Mouse (Mus musculus) gastrocnemius, adult 8-10 months (tissue): ENCODE results near the gene Mtss1l. TPM values are rescaled to one million over a fixed set of nuclear protein-coding genes. Genes with fewer than 3 reads are reported as not detected.

Experiments
- DNase-seq, 2 experiments: peaks; one replicate each; pipeline ENCODE4 v3.0.0; 2022; ENCODE audit warnings: low spot score in 2 of 2
- total RNA-seq, 4 experiments: library from RNA; stranded (reverse); gene quantifications; 2 replicates each; pipeline ENCODE4 v1.2.4; 2022

Mtss1l gene
- total RNA-seq, 4 experiments from 2014 or later: 120 to 134 (median 124) TPM

DNA sequence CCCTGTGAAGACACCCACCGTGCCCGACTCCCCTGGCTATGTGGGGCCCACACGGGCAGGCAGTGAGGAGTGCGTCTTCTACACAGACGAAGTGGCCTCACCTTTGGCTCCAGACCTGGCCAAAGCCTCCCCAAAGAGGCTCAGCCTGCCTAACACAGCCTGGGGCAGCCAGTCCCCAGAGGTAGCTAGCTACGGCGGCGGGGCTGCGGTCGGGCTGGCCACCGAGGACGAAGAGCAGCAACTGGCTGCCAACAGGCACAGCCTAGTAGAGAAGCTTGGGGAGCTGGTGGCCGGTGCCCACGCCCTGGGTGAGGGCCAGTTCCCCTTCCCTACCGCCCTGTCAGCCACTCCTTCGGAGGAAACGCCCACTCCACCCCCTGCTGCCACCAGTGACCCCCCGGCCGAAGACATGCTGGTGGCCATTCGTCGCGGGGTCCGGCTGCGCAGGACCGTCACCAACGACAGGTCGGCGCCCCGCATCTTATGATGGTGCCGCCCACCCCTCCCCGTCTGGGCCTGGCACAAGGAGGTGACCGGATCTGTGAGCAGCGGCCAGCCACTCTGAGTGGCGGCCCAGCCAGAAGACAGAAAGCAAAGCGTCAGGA lies 17.4 kb downstream of the Mtss1l start:
- no peak for DNase-seq

DNA sequence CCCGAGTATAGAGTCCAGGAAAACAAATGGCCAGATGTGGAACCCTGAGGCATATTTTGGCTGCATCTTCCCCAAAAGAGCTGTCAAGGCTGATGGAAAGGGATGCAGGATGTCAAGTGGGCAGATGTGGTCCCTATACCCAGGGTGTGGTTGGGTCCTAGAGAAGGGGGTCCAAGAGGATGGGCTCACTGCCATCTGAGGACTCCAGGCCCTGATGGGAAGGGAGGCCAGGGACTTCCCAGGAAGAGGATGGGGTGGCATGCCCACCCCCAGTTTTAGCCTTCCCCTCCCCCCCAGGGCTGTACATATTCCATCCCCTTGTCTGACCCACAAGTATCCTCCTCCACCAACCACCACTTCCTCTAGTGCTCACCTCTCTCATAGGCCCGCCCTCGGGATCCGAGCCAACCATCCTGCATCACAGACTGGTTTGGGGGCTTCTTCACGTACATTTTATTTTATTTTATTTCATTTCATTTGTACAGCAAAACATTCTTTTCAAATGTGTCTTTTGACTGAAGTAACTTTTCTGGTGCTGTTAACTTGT lies 19.4 kb downstream of the Mtss1l start:
- no peak for DNase-seq

DNA sequence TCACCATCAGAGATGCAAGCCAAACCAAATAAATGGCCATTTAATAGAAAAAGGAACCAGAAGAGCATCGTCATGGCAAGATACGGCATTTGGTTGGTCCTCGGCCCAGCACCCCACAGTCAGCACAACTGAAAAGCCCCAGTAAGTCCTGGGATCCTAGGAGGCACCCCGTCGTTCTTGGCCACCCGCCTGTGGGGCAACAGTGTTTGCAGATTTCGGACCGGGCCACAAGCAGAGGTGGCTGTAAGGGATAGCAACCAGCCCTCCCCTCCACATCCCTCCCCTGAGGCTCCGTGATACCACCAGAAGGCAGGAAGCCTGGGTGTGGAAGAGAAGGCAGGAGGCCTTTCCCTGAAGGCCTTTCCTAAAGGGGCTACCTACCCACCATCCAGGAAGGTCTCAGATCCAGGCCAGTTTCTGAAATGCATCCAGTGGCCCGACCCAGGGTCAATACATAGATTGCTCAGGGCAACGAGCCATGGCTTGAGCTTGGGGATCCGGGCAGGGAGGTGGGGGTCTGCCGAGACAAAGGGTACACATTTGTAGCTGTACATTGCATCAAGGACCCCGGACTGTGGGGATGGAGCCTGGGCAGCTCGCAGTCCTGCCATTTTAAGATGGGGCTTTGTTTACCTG lies 20.7 kb downstream of the Mtss1l start:
- DNase-seq: no peak

GRCm38 (mm10) chr8:110742452-110742818 lies 21.2 kb downstream of the Mtss1l start:
- no peak for DNase-seq

- DNase-seq: no peak
Measured at GRCm38 (mm10) chr8:110745162-110745561, 23.9 kb downstream of the Mtss1l start.

DNA sequence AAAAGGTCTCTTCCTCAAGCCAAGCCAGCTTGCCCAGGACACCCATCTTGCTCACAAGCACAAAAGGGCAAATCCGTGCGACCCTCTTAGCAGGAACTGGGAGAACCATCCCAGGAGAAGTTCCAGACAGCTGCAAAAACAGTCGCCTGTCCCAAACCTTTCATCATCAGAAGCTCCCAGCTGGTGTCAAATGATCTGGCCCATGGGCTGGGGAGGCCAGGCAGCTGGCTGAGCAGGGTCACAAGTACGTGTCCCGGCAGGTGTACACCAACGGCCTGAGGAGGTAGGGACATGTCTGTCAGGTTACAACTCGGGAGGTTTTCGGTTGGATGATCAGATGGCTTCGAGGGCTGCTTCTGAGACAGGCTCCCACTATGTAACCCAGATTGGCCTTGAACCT lies 25.4 kb downstream of the Mtss1l start:
- no peak for DNase-seq

DNA sequence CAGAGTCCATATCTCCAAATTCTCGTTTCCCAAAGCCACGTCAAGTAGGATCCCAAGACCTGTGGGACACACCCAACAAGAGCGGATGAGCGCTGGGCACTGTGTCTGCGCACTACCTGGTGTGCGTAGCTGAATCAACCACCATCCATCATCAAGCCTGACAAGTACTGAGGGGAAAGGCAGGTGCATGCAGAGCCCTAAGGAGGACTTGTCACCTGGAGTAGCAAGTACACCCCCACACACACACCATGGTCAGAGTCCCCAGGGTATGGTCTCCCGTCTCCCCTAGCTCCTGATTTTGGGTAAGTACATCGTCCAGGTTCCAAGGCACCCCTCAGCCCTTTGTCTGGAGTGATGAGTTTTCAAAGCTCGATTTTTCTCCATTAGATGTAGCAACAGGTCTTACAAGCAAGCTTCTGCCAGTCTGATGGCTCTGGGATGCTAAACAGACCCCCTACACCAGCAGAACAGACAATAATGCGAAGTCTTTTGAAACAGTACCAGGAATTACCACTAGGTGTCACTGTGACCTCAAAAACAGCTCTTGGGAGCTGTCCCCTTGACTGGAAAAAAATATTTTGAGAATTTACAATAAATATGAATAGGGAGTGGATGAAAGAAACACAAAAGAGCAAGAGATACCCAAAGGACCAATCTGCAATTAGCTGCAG lies 28.4 kb downstream of the Mtss1l start:
- DNase-seq: no peak

DNA sequence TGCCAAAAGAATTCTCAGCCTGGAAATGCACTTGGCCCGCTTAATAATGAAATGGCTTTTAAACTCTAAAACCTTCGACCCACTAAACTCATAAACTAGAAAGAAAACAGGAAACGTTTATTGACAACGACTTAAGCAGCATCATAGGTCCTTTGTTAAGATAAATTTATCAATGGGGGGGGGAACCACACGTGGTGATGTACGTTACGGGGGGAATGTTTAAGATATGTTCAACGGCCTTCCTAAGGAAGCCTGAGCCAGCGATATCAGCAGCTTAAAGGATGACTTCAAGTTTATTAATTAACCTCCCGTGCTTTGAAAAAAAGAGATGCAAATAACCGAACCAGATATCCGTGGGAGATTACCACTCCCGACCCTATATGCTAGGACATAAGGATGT lies 29.0 kb downstream of the Mtss1l start:
- DNase-seq: no peak

DNA sequence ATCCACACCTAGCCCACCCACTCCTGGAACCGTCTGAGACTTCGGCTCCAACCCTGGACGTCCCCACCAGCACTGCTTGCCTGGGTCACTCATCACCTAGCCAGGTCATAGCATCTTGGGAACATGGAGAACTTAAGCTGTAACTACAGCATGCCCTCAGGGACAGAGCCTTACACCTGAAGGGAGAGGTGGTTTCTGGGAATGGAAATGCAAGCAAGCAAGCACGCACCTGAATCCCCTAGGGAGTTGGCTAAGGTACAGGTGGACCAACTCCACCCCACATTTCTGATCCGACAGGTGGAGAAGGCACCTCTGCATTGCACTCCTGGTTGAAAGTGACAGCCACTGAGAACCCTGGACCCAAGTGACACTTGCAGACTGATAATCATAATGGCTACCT lies 30.2 kb downstream of the Mtss1l start:
- no peak for DNase-seq

DNA sequence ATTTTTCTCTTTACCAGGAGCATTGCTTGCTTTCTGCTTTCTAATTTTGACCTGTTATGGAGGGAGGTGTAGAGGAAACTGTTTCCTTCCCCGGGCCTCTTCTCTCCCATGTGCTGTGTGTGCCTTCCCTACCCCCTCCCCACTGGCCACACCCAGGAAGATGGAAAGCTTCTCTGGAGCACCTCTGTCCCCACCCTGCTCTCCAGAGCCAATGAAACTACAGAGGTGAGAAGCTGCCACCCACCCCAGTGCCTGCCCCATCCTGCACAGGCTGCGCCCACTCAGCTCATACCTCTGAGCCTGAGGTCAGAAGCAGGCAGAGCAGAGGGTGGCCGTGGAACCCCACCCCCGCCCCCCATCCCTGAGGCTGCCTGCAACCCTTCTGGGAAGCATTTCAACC lies 33.4 kb downstream of the Mtss1l start:
- DNase-seq: no peak

DNA sequence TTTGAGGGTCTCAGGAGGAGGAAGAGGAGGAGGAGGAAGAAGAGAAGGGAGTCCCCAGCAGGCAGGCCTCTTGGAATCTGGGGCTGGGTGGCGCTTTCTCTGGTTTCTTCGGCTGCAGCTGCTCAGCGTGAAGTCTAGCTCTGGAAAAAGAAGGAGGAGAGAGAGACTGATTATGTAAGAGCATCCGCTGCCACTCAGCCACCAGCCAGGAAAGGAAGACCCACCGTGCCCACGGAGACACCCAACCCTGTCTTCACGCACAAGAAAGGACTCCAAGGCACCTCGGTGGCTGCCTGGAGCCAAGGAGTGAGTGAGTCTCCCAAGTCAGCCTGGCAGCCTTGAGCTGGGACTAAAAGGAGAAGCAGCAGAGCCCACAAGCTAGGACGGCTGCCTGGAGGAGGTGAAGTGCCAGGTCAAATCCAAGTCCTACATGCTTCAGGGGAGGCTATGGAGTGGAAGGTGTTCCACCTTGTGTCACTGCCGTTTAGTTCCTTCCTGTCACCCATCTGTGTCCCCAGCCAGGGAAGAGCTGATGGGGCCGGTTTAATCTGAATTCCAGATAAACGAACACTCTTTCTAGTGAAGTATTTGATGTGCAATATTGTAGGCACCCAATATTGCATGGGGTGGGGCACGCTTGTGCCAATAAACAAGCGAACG lies 34.4 kb downstream of the Mtss1l start:
- DNase-seq: no peak

GRCm38 (mm10) chr8:110756196-110756595 lies 34.9 kb downstream of the Mtss1l start:
- DNase-seq: no peak

DNA sequence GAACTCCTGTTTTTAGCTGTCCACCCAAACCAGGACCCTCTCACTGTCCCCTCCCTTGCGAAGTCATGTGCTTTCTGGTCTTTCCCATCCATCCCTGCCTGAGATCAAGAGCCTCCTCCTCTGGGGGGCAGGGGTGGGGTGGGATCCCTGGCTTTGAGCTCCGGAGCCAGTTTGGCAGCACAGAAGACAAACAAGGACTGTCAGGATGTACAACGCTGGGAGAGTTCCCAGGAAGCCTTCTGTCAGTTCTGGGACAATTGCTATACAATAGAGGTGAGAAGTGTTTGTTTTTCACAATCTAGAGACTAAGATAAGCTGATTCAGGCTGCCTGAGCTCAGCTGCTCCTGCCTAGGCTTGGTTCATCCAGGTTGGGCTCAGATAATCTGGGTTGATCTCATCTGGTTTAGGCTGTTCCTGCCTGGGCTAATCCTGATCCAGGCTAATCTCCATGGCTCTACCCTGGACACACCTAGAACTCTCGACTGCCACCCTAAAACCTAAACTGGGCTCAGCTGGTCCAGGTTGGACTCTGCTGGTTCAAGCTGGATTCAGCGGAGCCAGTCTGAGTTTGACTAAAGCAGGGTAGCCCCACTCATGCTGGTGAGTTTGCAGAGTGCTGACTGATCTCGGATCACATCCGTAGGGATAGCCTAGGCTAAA lies 39.1 kb downstream of the Mtss1l start:
- no peak for DNase-seq

DNA sequence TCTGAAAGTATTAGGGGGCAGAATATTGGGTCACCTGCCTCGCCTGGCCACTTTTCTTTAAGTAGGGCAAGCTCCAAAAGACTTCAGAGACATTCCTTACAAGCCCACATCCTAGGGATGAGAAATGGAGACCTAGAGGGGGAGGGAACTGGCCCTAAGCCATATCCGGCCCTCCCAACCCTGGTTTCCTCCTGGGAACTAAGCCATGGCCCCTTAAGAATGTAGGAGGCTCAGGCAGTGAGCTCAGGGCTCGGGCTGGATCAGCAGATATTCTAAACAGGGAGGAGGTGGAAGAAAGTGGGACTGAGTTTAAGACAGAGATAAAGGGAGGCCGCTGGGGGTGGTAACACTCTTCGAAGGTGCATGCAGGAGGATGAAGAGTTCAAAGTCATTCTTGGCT lies 39.9 kb downstream of the Mtss1l start:
- DNase-seq: no peak

- no peak for DNase-seq
Measured at GRCm38 (mm10) chr8:110761988-110762387, 40.7 kb downstream of the Mtss1l start.

DNA sequence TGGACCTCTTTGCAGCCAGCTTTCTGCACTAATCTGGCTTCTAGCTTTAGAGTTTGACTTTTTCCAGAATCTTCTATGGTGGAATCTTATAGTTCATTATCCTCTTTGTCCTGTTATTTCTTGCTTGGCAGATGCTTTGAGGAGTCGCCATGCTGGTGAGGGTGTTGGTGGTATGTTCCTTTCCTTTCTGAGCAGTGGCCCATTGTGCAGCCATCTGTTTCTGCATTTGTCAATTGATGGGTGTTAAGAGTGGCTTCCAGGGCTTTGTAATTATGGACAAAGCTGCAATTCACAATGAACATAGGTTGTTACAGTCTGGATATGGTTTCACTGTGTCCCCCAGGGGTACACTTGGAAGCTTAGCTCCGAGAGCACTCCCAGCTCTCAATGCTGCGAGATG lies 43.4 kb downstream of the Mtss1l start:
- no peak for DNase-seq

DNA sequence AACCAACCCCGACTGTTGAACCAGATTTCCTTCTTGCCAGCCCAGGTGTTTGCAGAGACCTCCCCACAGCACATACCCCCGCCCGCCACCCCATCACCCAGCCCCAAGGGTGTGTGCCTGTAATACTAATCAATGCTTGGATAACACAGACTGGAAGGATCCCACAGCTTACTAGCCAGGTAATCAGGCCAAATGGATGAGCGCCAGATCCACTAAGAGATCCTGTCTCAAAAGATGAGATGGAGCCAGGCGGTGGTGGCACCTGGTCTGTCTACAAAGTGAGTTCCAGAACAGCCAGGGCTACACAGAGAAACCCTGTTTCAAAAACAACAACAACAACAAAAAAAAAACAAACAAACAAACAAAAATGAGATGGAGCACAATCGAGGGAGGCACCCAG lies 46.0 kb downstream of the Mtss1l start:
- no peak for DNase-seq

- DNase-seq: no peak
Measured at GRCm38 (mm10) chr8:110772452-110772851, 51.2 kb downstream of the Mtss1l start.

DNA sequence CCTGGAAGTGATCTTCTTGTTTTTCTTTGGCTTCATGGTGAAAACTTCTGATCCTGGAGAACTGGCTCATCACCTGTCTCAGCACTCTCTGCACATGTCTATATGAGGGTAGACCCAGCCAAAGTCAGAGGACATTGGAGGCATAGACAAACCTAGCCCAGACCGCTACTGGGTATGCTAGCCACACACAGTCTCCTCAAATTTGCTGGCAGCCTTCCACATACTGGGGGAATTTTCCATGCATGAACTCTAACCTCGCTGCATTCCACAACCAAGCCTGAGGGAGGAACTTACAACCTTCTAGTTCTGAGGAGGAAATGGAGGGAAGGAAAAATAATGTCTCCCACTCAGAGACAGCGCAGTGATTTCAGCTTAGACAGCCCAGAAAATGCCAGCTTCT lies 52.8 kb downstream of the Mtss1l start:
- DNase-seq: no peak

GRCm38 (mm10) chr8:110774725-110775124 lies 53.4 kb downstream of the Mtss1l start:
- no peak for DNase-seq

DNA sequence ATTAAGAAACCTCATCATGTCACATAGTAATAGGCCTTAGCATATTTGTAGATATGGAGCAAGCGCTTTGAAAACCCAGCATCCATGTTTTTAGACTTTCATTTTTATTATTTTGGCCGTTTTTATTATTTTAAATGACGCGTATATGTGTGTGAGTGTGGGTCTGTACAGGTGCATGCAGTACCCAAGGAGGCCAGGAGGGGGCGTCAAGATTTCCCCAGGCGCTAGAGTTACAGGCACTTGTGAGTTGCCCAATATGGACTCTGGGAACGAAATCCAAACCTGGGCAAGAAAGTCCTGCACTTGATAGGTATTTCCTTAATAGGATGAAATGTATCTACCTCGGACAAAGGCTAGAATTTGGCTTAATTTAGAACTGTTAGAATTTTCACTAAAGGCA lies 54.0 kb downstream of the Mtss1l start:
- DNase-seq: no peak

DNA sequence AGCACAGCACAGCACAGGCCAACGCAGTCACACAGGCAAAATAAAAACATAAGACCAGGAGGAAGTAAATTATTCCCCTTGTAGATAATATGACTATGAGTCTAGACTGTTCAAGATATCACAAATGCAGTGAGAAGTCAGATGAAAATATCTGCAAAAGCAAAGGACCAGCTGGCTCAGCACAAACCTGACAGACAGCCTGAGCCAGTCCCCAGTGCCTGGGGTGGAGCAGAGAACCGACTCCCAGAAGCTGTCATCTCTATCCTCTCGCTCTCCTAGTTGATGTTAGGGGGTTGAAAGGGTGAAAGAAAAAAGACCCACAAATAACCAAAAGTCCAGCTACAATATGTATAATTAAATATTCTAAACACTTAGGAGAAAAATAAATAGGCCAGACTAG lies 54.4 kb downstream of the Mtss1l start:
- no peak for DNase-seq
